Mouse (Mus musculus) neural tube, embryonic 11.5 days (tissue): ENCODE results near the gene Polr1c. TPM values are rescaled to one million over a fixed set of nuclear protein-coding genes. Genes with fewer than 3 reads are reported as not detected.

ENCODE experiments used
- ATAC-seq: fragments of 200-750 bp; cut with Nextera tagmentation; 2 replicates; pipeline ENCODE4 v1.8.0; 2017; ENCODE audit warnings: moderate number of reproducible peaks, mild to moderate bottlenecking, moderate TSS enrichment, moderate library complexity; ENCODE audit not compliant: insufficient read depth, low FRiP score, low TSS enrichment
- DNase-seq: peaks from one replicate; pipeline ENCODE4 v3.0.0-alpha.2; 2015; ENCODE audit warnings: low spot score
- H3K27ac ChIP-seq: fragments of 300-500 bp; sonication (generic); 2 replicates; pipeline ENCODE4 v1.5.1; 2014; ENCODE audit warnings: low read depth, mild to moderate bottlenecking, low read length
- H3K27me3 ChIP-seq: fragments of 300-500 bp; sonication (generic); 2 replicates; pipeline ENCODE4 v1.6.1; 2014; ENCODE audit warnings: mild to moderate bottlenecking, low read length, mixed read lengths; ENCODE audit not compliant: control insufficient read depth, insufficient read depth
- H3K36me3 ChIP-seq: fragments of 300-500 bp; sonication (generic); 2 replicates; pipeline ENCODE4 v1.6.1; 2014; ENCODE audit warnings: mild to moderate bottlenecking, low read length, moderate library complexity, mixed read lengths; ENCODE audit not compliant: control insufficient read depth, insufficient read depth
- H3K4me1 ChIP-seq: fragments of 300-500 bp; sonication (generic); 2 replicates; pipeline ENCODE4 v1.6.1; 2014; ENCODE audit warnings: low read length, mixed read lengths; ENCODE audit not compliant: control insufficient read depth, insufficient read depth
- H3K4me2 ChIP-seq: fragments of 300-500 bp; sonication (generic); 2 replicates; pipeline ENCODE4 v1.6.1; 2014; ENCODE audit warnings: low read depth, mild to moderate bottlenecking, moderate library complexity
- H3K4me3 ChIP-seq: fragments of 300-500 bp; sonication (generic); 2 replicates; pipeline ENCODE4 v1.5.1; 2014; ENCODE audit warnings: low read depth, low read length
- H3K9ac ChIP-seq: fragments of 300-500 bp; sonication (generic); 2 replicates; pipeline ENCODE4 v1.6.1; 2014; ENCODE audit warnings: mild to moderate bottlenecking, low read length
- H3K9me3 ChIP-seq: fragments of 300-500 bp; sonication (generic); 2 replicates; pipeline ENCODE4 v1.6.1; 2016; ENCODE audit warnings: low read length; ENCODE audit not compliant: control insufficient read depth
- WGBS: fragments of 180-500 bp; shearing (Covaris S2); extraction: QIAGEN DNeasy Blood & Tissue Kit; methylation state at CpG from one replicate; pipeline ENCODE4 v1.1.7; 2014; 5-methylcytosine and 5-hydroxymethylcytosine counted together
- microRNA counts: library from miRNA; unstranded; fragments of <30 nt; microRNA quantifications from one replicate; lab custom pipeline; 2015
- microRNA-seq: library from miRNA; unstranded; fragments of <30 nt; microRNA quantifications from one replicate; pipeline ENCODE4, GENCODE M21; 2016
- polyA plus RNA-seq: library from polyadenylated mRNA; unstranded; fragments of >200 nt; fragmentation: Nextera tagmentation; extraction: Ambion mirVana; gene quantifications from 2 replicates; pipeline ENCODE4 v1.2.1, GENCODE M21; 2014

Gene Polr1c
- polyA plus RNA-seq, 1 experiment from 2014 or later: 105 TPM

DNA sequence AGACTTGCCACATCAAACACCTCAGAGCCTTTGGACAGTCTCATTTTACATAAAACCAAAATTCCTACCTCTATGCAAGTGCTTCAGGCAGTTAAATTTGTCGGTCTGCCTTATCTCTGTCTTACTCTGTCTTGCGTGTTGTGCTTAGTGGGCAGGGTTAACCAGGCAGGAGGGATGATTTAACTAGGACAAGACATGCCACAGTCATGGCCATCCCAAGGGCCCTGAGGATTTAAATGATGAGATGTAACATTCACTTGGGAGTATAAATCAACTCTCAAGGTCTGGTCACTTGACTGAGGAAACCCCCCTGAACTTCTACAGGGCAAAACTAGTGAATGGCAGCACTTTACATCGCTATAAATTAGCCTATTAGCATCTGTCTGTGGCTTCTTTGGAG lies 26.3 kb downstream of the Polr1c start:
- no peaks in the 10 kb centered on the region for H3K4me1 ChIP-seq
- no peaks in the 10 kb centered on the region for H3K9me3 ChIP-seq
- no peak overlapping the region for H3K4me2 ChIP-seq
- no peaks in the 10 kb centered on the region for H3K27me3 ChIP-seq
- WGBS: 95% methylated on average over 3 of the region's 3 CpGs
- DNase-seq (no peak), ATAC-seq (no peak)
- H3K36me3 ChIP-seq: peaks cover 31% of the 10 kb centered on the region
- H3K4me3 ChIP-seq: no peak overlapping the region
- no peak overlapping the region for H3K9ac ChIP-seq
- no peak overlapping the region for H3K27ac ChIP-seq

DNA sequence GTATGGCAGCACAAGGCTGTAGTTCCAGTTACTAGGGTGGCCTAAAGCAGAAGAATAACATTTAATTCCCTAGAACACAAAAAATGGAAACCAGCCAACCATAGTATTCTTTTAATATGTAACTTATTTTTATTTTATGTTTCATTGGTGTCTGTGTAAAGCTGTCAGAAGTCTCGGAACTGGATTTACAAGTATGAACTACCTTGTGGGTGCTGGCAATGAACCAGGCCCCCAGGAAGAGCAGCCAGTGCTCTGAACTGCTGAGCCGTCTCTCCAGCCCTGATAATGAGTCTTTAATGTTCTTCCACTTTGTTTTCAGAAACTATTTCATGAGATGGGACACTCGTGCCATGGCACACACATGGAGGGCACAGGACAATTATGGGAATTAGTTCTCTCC lies 37.3 kb downstream of the Polr1c start:
- Histone ChIP-seq H3K9ac (no peak overlapping the region), H3K4me1 (no peaks in the 10 kb centered on the region), H3K4me3 (no peak overlapping the region), H3K27ac (no peak overlapping the region), H3K27me3 (no peaks in the 10 kb centered on the region), H3K9me3 (no peaks in the 10 kb centered on the region), H3K36me3 (peaks cover 6% of the 10 kb centered on the region; the same call in 1 of the 2 replicates), H3K4me2 (no peak overlapping the region)
- DNase-seq (no peak), ATAC-seq (no peak)
- WGBS: 95% methylated on average over 3 of the region's 3 CpGs

DNA sequence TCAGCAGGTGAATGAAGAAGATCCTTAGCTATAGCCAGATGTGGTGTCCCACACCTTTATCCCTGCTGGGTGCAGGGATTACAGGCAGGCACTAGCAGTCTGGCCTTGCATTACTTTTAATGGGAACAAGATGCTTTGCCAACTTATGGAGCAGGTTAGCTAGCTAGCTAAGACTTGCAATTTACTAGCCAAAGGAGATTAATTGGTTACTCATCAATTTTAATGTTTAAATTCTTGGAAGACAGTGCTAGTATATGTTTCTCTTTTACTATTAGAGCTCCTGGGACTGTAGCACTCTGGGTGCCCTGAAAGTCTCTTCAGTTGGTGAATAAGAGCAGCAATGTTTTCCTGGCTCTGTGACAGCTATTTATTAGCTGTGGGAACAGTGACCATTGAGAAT lies 41.2 kb downstream of the Polr1c start:
- Histone ChIP-seq H3K4me2 (no peak overlapping the region), H3K4me3 (no peak overlapping the region), H3K4me1 (peaks cover 9% of the 10 kb centered on the region), H3K9ac (no peak overlapping the region), H3K36me3 (peaks cover 6% of the 10 kb centered on the region; the same call in 1 of the 2 replicates), H3K27ac (no peak overlapping the region), H3K9me3 (no peaks in the 10 kb centered on the region), H3K27me3 (no peaks in the 10 kb centered on the region)
- no peak for DNase-seq
- no peak for ATAC-seq

DNA sequence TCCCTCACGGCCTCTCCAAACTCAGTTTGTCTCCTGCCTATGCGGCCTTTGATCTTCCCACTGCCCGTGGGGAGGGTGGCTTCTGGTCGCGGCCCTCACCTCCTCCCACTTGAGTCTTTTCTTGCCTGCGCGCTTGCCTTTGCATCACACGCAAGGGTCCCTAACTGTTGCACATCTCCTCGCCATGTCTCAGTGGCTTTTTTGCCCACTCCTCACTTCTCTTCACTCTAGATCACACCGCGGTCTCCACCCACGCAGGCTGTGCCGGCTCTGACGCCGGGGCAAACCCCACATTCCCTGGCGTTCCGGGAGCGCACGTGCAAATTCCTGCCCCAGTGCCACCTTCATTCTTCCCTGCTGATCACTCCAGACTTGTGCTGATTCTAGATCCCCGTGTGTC lies 44.8 kb downstream of the Polr1c start:
- H3K4me2 ChIP-seq: peak overlapping the region; percentile 69
- H3K9me3 ChIP-seq: no peaks in the 10 kb centered on the region
- no peaks in the 10 kb centered on the region for H3K27me3 ChIP-seq
- WGBS: under 1% methylated on average over 20 of the region's 20 CpGs
- no peak overlapping the region for H3K27ac ChIP-seq
- peaks cover 16% of the 10 kb centered on the region for H3K4me1 ChIP-seq
- H3K9ac ChIP-seq: peak overlapping the region; percentile 58
- H3K36me3 ChIP-seq: peaks cover 4% of the 10 kb centered on the region; the same call in 1 of the 2 replicates
- peak overlapping the region; percentile 79 for H3K4me3 ChIP-seq
- no peak for ATAC-seq
- no peak for DNase-seq

DNA sequence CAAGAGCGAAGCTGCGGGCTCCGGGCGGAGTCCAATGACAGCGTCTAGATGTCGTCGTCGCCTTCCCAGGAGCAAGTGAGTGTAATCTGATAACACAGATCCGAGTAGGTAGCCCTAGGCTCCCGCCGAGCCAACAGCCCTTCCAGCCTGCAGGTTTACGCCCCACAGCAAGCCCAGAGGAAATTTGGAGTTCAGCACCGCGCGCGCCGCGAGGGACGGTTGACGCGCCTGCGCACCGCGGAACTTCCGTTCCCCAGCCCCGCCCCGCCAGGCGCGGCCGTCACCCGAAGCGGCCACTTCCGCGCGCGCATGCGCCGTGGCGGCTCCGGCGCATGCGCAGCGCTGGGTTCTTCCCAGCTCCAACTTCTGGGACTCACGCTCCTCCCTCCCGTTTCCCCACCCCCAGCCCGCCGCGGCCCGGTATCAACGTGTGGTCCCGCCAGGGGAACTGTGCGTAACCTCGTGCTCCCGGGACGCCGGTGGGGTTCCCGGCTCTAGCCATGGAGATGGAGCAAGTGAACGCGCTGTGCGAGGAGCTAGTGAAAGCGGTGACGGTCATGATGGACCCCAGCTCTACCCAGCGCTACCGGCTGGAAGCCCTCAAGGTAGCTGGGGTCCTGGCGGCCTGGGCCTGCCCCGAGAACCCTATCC lies 45.3 kb downstream of the Polr1c start, which contains the start of the genes Polh and Xpo5:
Gene Polh (minus strand): TSS at position 225 of the 651 bp plus-strand sequence.
Gene Xpo5 (plus strand): TSS at position 362 of the 651 bp plus-strand sequence.
- Histone ChIP-seq H3K9me3 (no peaks in the 10 kb centered on the region), H3K36me3 (peaks cover 4% of the 10 kb centered on the region)
- under 1% methylated on average over 66 of the region's 66 CpGs for WGBS

DNA sequence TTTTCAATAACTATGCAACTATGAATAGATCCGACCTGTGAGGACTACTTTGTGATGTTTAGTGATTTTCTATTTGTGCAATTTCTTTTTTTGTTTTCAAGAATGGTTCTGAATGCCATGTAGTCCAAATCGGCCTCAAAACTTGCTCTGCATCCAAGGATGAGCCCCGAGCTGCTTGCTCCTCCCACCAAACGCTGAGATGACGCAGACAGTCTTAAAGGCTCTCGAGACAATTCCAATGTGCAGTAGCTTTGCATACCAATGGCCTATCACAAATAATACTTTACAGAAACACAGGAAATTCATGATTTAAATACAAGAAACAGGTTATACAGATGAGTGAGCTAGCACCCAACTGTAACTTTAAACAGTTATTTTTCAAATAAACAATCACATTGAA lies 46.7 kb downstream of the Polr1c start:
- DNase-seq (no peak), ATAC-seq (no peak)
- no peak overlapping the region for H3K27ac ChIP-seq
- H3K4me1 ChIP-seq: peaks cover 16% of the 10 kb centered on the region
- H3K4me3 ChIP-seq: peak overlapping the region; percentile 79
- no peak overlapping the region for H3K9ac ChIP-seq
- H3K4me2 ChIP-seq: peak overlapping the region; percentile 81
- H3K27me3 ChIP-seq: no peaks in the 10 kb centered on the region
- H3K36me3 ChIP-seq: peaks cover 6% of the 10 kb centered on the region
- no peaks in the 10 kb centered on the region for H3K9me3 ChIP-seq
- WGBS: 80% methylated on average over 6 of the region's 6 CpGs

More for the DNA sequence above, 45.3 kb downstream of the Polr1c start, which contains the start of the genes Polh and Xpo5:
- Histone ChIP-seq H3K27ac (peak within 1 kb of the TSS; percentile 54; the same call in 1 of the 2 replicates), H3K27me3 (no peaks in the 10 kb centered on the region), H3K4me2 (peak within 1 kb of the TSS; percentile 81), H3K4me3 (peak within 1 kb of the TSS; percentile 79), H3K9ac (peak within 1 kb of the TSS; percentile 58), H3K4me1 (peaks cover 16% of the 10 kb centered on the region)
- ATAC-seq: peak; percentile 86
- peak; percentile 99 for DNase-seq

MicroRNAs encoded within 50 kb of the gene (microRNA counts, 519-probe panel; counts per million panel counts)
- microRNA mmu-miR-693-3p (lab: Ali Mortazavi, UCI): 171 counts per million, percentile 57 among the panel's probes with 10 or more counts
- microRNA mmu-miR-693-5p (lab: Ali Mortazavi, UCI): 171 counts per million, percentile 57 among the panel's probes with 10 or more counts

Small RNAs within 50 kb of the gene (microRNA-seq; reads per million reads assigned to microRNA genes)
- gene Mir693: not detected

Other genes starting within 250 kb of the Polr1c start
- gene Vegfa, start 215.7 kb downstream of the Polr1c start, polyA plus RNA-seq: 2.3 and 3.4 TPM in 2 replicates
- 125 and 128 TPM in 2 replicates for gene Mrps18a, start 137.1 kb downstream of the Polr1c start, polyA plus RNA-seq
- 8.9 and 12.6 TPM in 2 replicates for gene Rsph9, start 103.8 kb downstream of the Polr1c start, polyA plus RNA-seq
- gene Mad2l1bp, start 94.5 kb downstream of the Polr1c start, polyA plus RNA-seq: 34.3 and 36.0 TPM in 2 replicates
- 23.8 and 27.3 TPM in 2 replicates for gene Gtpbp2, start 87.0 kb downstream of the Polr1c start, polyA plus RNA-seq
- gene Polh, start 45.4 kb downstream of the Polr1c start, polyA plus RNA-seq: 8.9 and 9.5 TPM in 2 replicates
- 68.4 and 73.4 TPM in 2 replicates for gene Xpo5, start 45.3 kb downstream of the Polr1c start, polyA plus RNA-seq
- 79.4 and 89.9 TPM in 2 replicates for gene Yipf3, start within 50 bp of the Polr1c start, polyA plus RNA-seq
- 1.7 and 2.8 TPM in 2 replicates for gene Lrrc73, start 5.5 kb upstream of the Polr1c start, polyA plus RNA-seq
- gene Tjap1, start 35.0 kb upstream of the Polr1c start, polyA plus RNA-seq: 47.6 and 48.8 TPM in 2 replicates
- gene Dlk2, start 49.4 kb upstream of the Polr1c start, polyA plus RNA-seq: 1.1 and 1.3 TPM in 2 replicates
- 5.5 and 8.4 TPM in 2 replicates for gene Abcc10, start 80.3 kb upstream of the Polr1c start, polyA plus RNA-seq
- gene Zfp318, start 135.7 kb upstream of the Polr1c start, polyA plus RNA-seq: 15.0 and 15.8 TPM in 2 replicates
- gene Crip3, start 180.9 kb upstream of the Polr1c start, polyA plus RNA-seq: 0.24 and 0.74 TPM in 2 replicates
- not detected in 2 replicates for gene Slc22a7, start 190.4 kb upstream of the Polr1c start, polyA plus RNA-seq
- gene Ttbk1, start 239.6 kb upstream of the Polr1c start, polyA plus RNA-seq: 2.6 and 3.1 TPM in 2 replicates
- gene Dnph1, start 248.7 kb upstream of the Polr1c start, polyA plus RNA-seq: 55.3 and 64.9 TPM in 2 replicates